Mouse (Mus musculus): ENCODE data around the gene Rtca. TPM values are rescaled to one million over a fixed set of nuclear protein-coding genes. Genes with fewer than 3 reads are reported as not detected.

Gene Rtca
- polyA plus RNA-seq, 1 experiment from 2014 or later, result 113 TPM

- no peak overlapping the region for H3K27ac ChIP-seq
- ATAC-seq (ENCODE audit: low FRiP score) (no peak), DNase-seq (ENCODE audit: low spot score) (no peak)
- WGBS, result 71% methylated on average over 5 of the region's 5 CpGs
- no peaks in the 10 kb centered on the region for H3K27me3 ChIP-seq (ENCODE audit: control insufficient read depth, insufficient read depth, low read length)
- no peak overlapping the region for H3K4me2 ChIP-seq (replicated peaks)
- no peaks in the 10 kb centered on the region for H3K9me3 ChIP-seq (ENCODE audit: control insufficient read depth, low read length)
- H3K4me3 ChIP-seq (replicated peaks; ENCODE audit: low read length), result no peak overlapping the region
- no peaks in the 10 kb centered on the region for H3K4me1 ChIP-seq (replicated peaks; ENCODE audit: control insufficient read depth, insufficient read depth, low read length)
- H3K36me3 ChIP-seq (replicated peaks; ENCODE audit: control insufficient read depth, insufficient read depth), result no peaks in the 10 kb centered on the region
- H3K9ac ChIP-seq, result no peak overlapping the region
Measured at GRCm38 (mm10) chr3:116480937-116481336, 27.1 kb downstream of the Rtca start.

GRCm38 (mm10) chr3:116480119-116480518 is 27.9 kb downstream of the Rtca start:
- Histone ChIP-seq H3K9me3 (ENCODE audit: control insufficient read depth, low read length) (no peaks in the 10 kb centered on the region), H3K27me3 (ENCODE audit: control insufficient read depth, insufficient read depth, low read length) (no peaks in the 10 kb centered on the region), H3K36me3 (replicated peaks; ENCODE audit: control insufficient read depth, insufficient read depth) (no peaks in the 10 kb centered on the region), H3K27ac (no peak overlapping the region), H3K4me3 (replicated peaks; ENCODE audit: low read length) (no peak overlapping the region), H3K4me1 (replicated peaks; ENCODE audit: control insufficient read depth, insufficient read depth, low read length) (no peaks in the 10 kb centered on the region), H3K4me2 (replicated peaks) (no peak overlapping the region), H3K9ac (no peak overlapping the region)
- 23% methylated on average over 2 of the region's 2 CpGs for WGBS
- no peak for ATAC-seq (ENCODE audit: low FRiP score)
- no peak for DNase-seq (ENCODE audit: low spot score)

GRCm38 (mm10) chr3:116477351-116477750 is 30.7 kb downstream of the Rtca start:
- no peak overlapping the region for H3K27ac ChIP-seq
- H3K9me3 ChIP-seq (ENCODE audit: control insufficient read depth, low read length), result no peaks in the 10 kb centered on the region
- no peaks in the 10 kb centered on the region for H3K36me3 ChIP-seq (replicated peaks; ENCODE audit: control insufficient read depth, insufficient read depth)
- no peak overlapping the region for H3K9ac ChIP-seq
- DNase-seq (ENCODE audit: low spot score), result no peak
- no peak overlapping the region for H3K4me3 ChIP-seq (replicated peaks; ENCODE audit: low read length)
- no peaks in the 10 kb centered on the region for H3K4me1 ChIP-seq (replicated peaks; ENCODE audit: control insufficient read depth, insufficient read depth, low read length)
- WGBS, result 88% methylated on average over 7 of the region's 7 CpGs
- H3K27me3 ChIP-seq (ENCODE audit: control insufficient read depth, insufficient read depth, low read length), result no peaks in the 10 kb centered on the region
- no peak for ATAC-seq (ENCODE audit: low FRiP score)
- H3K4me2 ChIP-seq (replicated peaks), result no peak overlapping the region

- no peaks in the 10 kb centered on the region for H3K9me3 ChIP-seq (ENCODE audit: control insufficient read depth, low read length)
- H3K27me3 ChIP-seq (ENCODE audit: control insufficient read depth, insufficient read depth, low read length), result no peaks in the 10 kb centered on the region
- DNase-seq (ENCODE audit: low spot score), result no peak
- H3K27ac ChIP-seq, result no peak overlapping the region
- 63% methylated on average over 5 of the region's 5 CpGs for WGBS
- H3K9ac ChIP-seq, result no peak overlapping the region
- H3K4me2 ChIP-seq (replicated peaks), result no peak overlapping the region
- no peak overlapping the region for H3K4me3 ChIP-seq (replicated peaks; ENCODE audit: low read length)
- no peak for ATAC-seq (ENCODE audit: low FRiP score)
- no peaks in the 10 kb centered on the region for H3K36me3 ChIP-seq (replicated peaks; ENCODE audit: control insufficient read depth, insufficient read depth)
- no peaks in the 10 kb centered on the region for H3K4me1 ChIP-seq (replicated peaks; ENCODE audit: control insufficient read depth, insufficient read depth, low read length)
Measured at GRCm38 (mm10) chr3:116476686-116477298, 31.2 kb downstream of the Rtca start.

- no peak for DNase-seq (ENCODE audit: low spot score)
- 77% methylated on average over 11 of the region's 11 CpGs for WGBS
Measured at GRCm38 (mm10) chr3:116474602-116475001, 33.4 kb downstream of the Rtca start.

GRCm38 (mm10) chr3:116465709-116466108 is 42.3 kb downstream of the Rtca start:
- Histone ChIP-seq H3K4me3 (replicated peaks; ENCODE audit: low read length) (no peak overlapping the region), H3K4me2 (replicated peaks) (no peak overlapping the region), H3K9ac (no peak overlapping the region), H3K36me3 (replicated peaks; ENCODE audit: control insufficient read depth, insufficient read depth) (no peaks in the 10 kb centered on the region), H3K27ac (no peak overlapping the region), H3K4me1 (replicated peaks; ENCODE audit: control insufficient read depth, insufficient read depth, low read length) (no peaks in the 10 kb centered on the region), H3K27me3 (ENCODE audit: control insufficient read depth, insufficient read depth, low read length) (no peaks in the 10 kb centered on the region), H3K9me3 (ENCODE audit: control insufficient read depth, low read length) (no peaks in the 10 kb centered on the region)
- no peak for DNase-seq (ENCODE audit: low spot score)
- 92% methylated on average over 12 of the region's 12 CpGs for WGBS
- ATAC-seq (ENCODE audit: low FRiP score), result no peak

More at GRCm38 (mm10) chr3:116474602-116475001, 33.4 kb downstream of the Rtca start:
- Histone ChIP-seq H3K4me3 (replicated peaks; ENCODE audit: low read length) (no peak overlapping the region), H3K9me3 (ENCODE audit: control insufficient read depth, low read length) (no peaks in the 10 kb centered on the region), H3K27me3 (ENCODE audit: control insufficient read depth, insufficient read depth, low read length) (no peaks in the 10 kb centered on the region), H3K4me1 (replicated peaks; ENCODE audit: control insufficient read depth, insufficient read depth, low read length) (no peaks in the 10 kb centered on the region), H3K4me2 (replicated peaks) (no peak overlapping the region), H3K9ac (no peak overlapping the region), H3K27ac (no peak overlapping the region), H3K36me3 (replicated peaks; ENCODE audit: control insufficient read depth, insufficient read depth) (no peaks in the 10 kb centered on the region)
- ATAC-seq (ENCODE audit: low FRiP score), result no peak

GRCm38 (mm10) chr3:116464318-116464717 is 43.7 kb downstream of the Rtca start:
- Histone ChIP-seq H3K4me2 (replicated peaks) (no peak overlapping the region), H3K27ac (no peak overlapping the region), H3K36me3 (replicated peaks; ENCODE audit: control insufficient read depth, insufficient read depth) (no peaks in the 10 kb centered on the region), H3K4me3 (replicated peaks; ENCODE audit: low read length) (no peak overlapping the region), H3K9ac (no peak overlapping the region), H3K4me1 (replicated peaks; ENCODE audit: control insufficient read depth, insufficient read depth, low read length) (no peaks in the 10 kb centered on the region), H3K27me3 (ENCODE audit: control insufficient read depth, insufficient read depth, low read length) (no peaks in the 10 kb centered on the region), H3K9me3 (ENCODE audit: control insufficient read depth, low read length) (no peaks in the 10 kb centered on the region)
- no peak for ATAC-seq (ENCODE audit: low FRiP score)
- DNase-seq (ENCODE audit: low spot score), result no peak
- 56% methylated on average over 2 of the region's 2 CpGs for WGBS

GRCm38 (mm10) chr3:116461053-116461452 is 47.0 kb downstream of the Rtca start:
- ATAC-seq (ENCODE audit: low FRiP score) (no peak), DNase-seq (ENCODE audit: low spot score) (no peak)
- peaks cover 6% of the 10 kb centered on the region; the same call in 1 of the 2 replicates for H3K9me3 ChIP-seq (ENCODE audit: control insufficient read depth, low read length)
- H3K27ac ChIP-seq, result no peak overlapping the region
- H3K36me3 ChIP-seq (replicated peaks; ENCODE audit: control insufficient read depth, insufficient read depth), result no peaks in the 10 kb centered on the region
- no peaks in the 10 kb centered on the region for H3K27me3 ChIP-seq (ENCODE audit: control insufficient read depth, insufficient read depth, low read length)
- no peaks in the 10 kb centered on the region for H3K4me1 ChIP-seq (replicated peaks; ENCODE audit: control insufficient read depth, insufficient read depth, low read length)
- H3K4me3 ChIP-seq (replicated peaks; ENCODE audit: low read length), result no peak overlapping the region
- H3K4me2 ChIP-seq (replicated peaks), result no peak overlapping the region
- no peak overlapping the region for H3K9ac ChIP-seq
- WGBS, result 83% methylated on average over 4 of the region's 4 CpGs

GRCm38 (mm10) chr3:116454529-116454928 is 53.5 kb downstream of the Rtca start:
- DNase-seq (ENCODE audit: low spot score), result no peak
- no peak overlapping the region for H3K27ac ChIP-seq
- 89% methylated on average over 1 of the region's 1 CpGs for WGBS
- no peak overlapping the region for H3K4me3 ChIP-seq (replicated peaks; ENCODE audit: low read length)
- H3K36me3 ChIP-seq (replicated peaks; ENCODE audit: control insufficient read depth, insufficient read depth), result no peaks in the 10 kb centered on the region
- ATAC-seq (ENCODE audit: low FRiP score), result no peak
- H3K4me1 ChIP-seq (replicated peaks; ENCODE audit: control insufficient read depth, insufficient read depth, low read length), result no peaks in the 10 kb centered on the region
- H3K27me3 ChIP-seq (ENCODE audit: control insufficient read depth, insufficient read depth, low read length), result no peaks in the 10 kb centered on the region
- no peak overlapping the region for H3K9ac ChIP-seq
- H3K9me3 ChIP-seq (ENCODE audit: control insufficient read depth, low read length), result peaks cover 6% of the 10 kb centered on the region; the same call in 1 of the 2 replicates
- no peak overlapping the region for H3K4me2 ChIP-seq (replicated peaks)

GRCm38 (mm10) chr3:116450741-116451140 is 57.3 kb downstream of the Rtca start:
- no peaks in the 10 kb centered on the region for H3K9me3 ChIP-seq (ENCODE audit: control insufficient read depth, low read length)
- H3K4me3 ChIP-seq (replicated peaks; ENCODE audit: low read length), result no peak overlapping the region
- H3K4me2 ChIP-seq (replicated peaks), result no peak overlapping the region
- 88% methylated on average over 3 of the region's 3 CpGs for WGBS
- ATAC-seq (ENCODE audit: low FRiP score) (no peak), DNase-seq (ENCODE audit: low spot score) (no peak)
- H3K36me3 ChIP-seq (replicated peaks; ENCODE audit: control insufficient read depth, insufficient read depth), result no peaks in the 10 kb centered on the region
- H3K27ac ChIP-seq, result no peak overlapping the region
- H3K9ac ChIP-seq, result no peak overlapping the region
- no peaks in the 10 kb centered on the region for H3K27me3 ChIP-seq (ENCODE audit: control insufficient read depth, insufficient read depth, low read length)
- no peaks in the 10 kb centered on the region for H3K4me1 ChIP-seq (replicated peaks; ENCODE audit: control insufficient read depth, insufficient read depth, low read length)

Data from hindbrain, embryonic 14.5 days (tissue).